Mouse (Mus musculus): ENCODE results near the gene Trappc6a. TPM values are rescaled to one million over a fixed set of nuclear protein-coding genes. Genes with fewer than 3 reads are reported as not detected.

The Trappc6a gene
- 4.6 TPM for polyA plus RNA-seq (2015; fragmentation: Illumina TruSeq; extraction: RNeasy Lipid Tissue Mini Kit (QIAGEN cat#74804); ENCODE audit: insufficient read depth, low replicate concordance)

DNA sequence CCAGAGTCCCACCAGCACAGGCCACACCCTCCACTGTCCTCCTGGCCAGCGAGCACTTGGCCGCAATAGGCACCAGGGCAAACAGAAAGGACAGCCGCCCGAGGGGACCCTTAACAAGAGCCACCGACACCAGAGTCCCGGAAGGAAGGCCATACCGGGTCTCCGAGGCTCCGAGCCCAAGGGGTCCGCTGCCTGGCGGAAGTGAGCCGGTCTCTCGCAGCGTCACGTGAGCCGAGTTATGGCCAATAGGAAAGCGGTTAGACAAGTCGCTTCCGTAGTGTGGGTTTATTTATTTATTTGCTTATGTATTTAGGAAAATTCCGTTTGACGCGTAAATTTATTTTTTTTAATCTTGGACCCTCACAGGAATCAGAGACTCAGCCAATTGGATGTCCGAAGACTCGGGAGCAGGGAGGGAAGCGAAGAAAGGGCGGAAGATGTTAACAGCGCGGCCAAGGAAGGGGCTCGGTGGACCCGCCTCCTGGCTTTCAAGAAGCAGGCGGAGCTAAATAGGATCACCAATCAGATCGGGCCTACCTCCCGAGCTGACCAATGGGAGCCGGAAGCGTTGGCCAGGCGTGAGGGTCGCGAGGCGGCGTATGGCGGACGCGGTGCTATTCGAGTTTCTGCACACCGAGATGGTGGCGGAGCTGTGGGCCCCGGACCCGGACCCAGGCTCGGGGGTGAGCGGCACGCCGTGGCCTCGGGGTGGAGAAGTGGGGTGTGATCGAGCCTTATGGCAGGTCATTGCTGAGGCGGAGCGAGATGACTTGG is at the start of gene Trappc6a, which contains the start of gene Bloc1s3:
Gene Trappc6a, plus strand, starts transcription at position 246 of the 774 bp plus-strand sequence.
Gene Bloc1s3, minus strand, starts transcription at position 218 of the 774 bp plus-strand sequence.

DNA sequence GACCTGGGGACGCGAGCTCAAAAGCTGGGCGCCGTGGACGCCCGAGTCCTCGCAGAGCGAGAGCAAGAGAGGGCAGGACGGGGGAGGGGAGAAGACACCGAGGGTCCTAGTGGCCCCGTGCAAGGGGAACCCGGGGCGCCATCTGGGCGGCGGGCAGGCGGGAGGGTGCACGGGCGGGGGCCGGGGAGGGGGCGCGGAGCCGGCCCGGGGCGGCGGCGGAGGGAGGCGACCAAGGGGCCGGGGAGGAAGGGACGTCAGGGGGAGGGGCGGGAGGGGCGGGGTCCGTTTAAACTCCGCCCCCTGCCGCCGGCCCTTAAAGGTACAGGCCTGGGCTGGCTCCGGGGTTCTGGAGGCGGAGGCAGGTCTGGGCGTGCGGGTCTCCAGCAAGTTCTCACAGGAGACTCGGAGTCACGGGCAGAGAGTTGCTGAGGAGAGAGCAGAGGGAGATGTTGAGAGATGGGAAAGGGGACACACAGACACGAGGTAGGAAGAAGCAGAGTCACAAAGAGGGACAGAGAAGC is 49.5 kb upstream of the Trappc6a start, which contains the start of gene Mark4:
Gene Mark4, minus strand, starts transcription at position 231 of the 521 bp plus-strand sequence.

DNA sequence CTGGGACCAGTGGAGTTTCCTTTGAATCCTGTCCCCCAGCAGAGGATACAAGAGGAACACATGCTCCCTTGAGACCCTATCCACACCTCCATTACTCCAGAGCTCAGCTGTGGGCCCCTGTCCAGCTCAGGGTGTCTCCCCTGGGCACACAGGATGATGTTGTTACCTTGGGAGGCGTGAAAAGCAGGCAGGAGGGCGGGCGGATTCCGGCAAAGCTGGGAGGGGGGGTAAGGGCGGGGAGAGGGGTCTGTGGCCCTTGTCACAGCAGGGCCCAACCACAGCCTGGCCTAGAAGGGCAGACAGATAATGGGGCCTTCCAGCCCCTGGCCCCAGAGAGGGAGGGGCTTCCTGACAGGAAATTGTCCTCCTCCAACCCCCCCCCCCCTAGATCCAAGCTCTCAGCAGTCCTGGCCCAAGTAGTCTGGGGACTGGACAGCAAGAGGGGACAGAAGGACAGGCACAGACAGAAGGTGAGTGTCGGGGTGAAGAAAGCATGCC is 45.3 kb upstream of the Trappc6a start, which contains the start of gene Exoc3l2:
Gene Exoc3l2, plus strand, starts transcription at position 448 of the 498 bp plus-strand sequence.

DNA sequence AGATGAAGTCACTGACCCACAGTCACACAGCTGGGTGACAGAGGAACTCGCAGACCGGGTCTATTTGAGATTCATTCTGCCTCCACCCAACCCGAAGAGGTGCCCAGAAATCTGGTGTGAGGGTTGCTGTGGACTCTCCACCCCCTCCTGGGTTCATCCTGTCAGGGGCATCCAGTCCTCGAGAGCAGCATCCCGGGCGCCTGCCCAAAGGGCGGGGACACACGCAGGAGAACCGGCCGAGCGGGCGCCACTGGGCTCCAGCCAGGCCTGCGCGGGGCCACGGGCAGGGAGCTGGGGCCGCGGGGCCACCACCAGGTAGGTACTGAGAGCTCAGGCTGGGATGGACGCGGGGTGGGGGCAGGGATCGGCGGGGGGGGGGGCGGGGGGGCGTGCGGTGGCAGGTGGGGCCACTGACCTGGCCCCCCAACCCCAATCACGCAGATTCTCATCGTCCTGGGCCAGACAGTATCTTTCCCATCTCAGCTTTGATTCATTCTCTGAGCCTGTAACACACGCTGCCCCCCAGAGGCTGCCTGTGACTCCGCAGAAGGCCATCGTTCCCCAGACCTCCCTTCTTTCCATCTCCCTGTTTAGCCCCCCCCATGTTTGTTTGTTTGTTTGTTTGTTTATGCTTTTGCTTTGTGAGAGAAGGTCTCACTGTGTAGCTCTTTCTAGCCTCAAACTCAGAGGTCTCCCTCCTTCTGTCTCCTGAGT is 9.6 kb downstream of the Trappc6a start, which contains the start of gene Nkpd1:
Gene Nkpd1, plus strand, starts transcription at position 187 of the 714 bp plus-strand sequence.

DNA sequence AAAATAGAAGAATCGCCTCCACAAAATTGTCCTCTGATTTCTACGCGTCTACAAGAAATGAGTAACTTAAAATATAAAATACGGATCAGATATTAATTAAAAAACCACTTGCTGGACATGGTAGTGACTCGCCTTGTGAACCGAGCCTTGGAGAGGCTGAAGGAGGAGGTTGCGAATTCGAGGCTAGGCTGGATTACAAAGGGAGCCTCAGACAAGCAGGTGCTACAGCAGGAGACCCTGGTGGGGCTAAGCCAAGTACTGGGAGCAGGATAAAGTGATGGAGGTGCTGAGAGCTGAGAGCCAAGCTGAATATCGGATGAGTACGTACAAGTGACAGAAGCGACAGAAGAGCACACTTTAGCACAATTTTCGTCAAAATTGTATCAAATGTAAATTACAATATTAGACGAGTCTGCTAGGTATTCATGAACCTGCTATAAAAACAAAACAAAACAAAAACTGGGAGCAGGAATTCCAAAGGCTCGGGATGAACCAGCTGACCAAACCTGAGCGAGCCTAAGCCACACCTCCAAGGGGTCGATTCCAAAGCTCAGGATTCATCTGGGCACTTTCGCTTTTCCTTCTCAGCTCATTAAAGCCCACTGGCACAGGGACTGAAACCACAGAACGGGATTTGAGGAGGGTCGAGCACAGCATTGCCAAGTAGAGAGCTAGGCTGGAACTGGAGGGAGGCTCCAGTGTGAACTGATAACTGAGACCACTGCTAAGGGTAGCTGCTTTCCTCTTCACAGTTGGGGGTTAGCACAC is 54.6 kb downstream of the Trappc6a start, which contains the start of gene Ppp1r37:
Gene Ppp1r37, minus strand, starts transcription at position 434 of the 768 bp plus-strand sequence.

Other genes with a start within 250 kb of the Trappc6a start
- gene Vasp, start 236.6 kb upstream of the Trappc6a start, polyA plus RNA-seq (2015; fragmentation: Illumina TruSeq; extraction: RNeasy Lipid Tissue Mini Kit (QIAGEN cat#74804); ENCODE audit: insufficient read depth, low replicate concordance), result 295 TPM
- gene Ppm1n, start 228.3 kb upstream of the Trappc6a start, polyA plus RNA-seq (2015; fragmentation: Illumina TruSeq; extraction: RNeasy Lipid Tissue Mini Kit (QIAGEN cat#74804); ENCODE audit: insufficient read depth, low replicate concordance), result 1.3 TPM
- 1.8 TPM for gene Rtn2, start 225.8 kb upstream of the Trappc6a start, polyA plus RNA-seq (2015; fragmentation: Illumina TruSeq; extraction: RNeasy Lipid Tissue Mini Kit (QIAGEN cat#74804); ENCODE audit: insufficient read depth, low replicate concordance)
- 1.4 TPM for gene Fosb, start 198.3 kb upstream of the Trappc6a start, polyA plus RNA-seq (2015; fragmentation: Illumina TruSeq; extraction: RNeasy Lipid Tissue Mini Kit (QIAGEN cat#74804); ENCODE audit: insufficient read depth, low replicate concordance)
- gene Ercc1, start 163.6 kb upstream of the Trappc6a start, polyA plus RNA-seq (2015; fragmentation: Illumina TruSeq; extraction: RNeasy Lipid Tissue Mini Kit (QIAGEN cat#74804); ENCODE audit: insufficient read depth, low replicate concordance), result 15.9 TPM
- 7.3 TPM for gene Cd3eap, start 148.9 kb upstream of the Trappc6a start, polyA plus RNA-seq (2015; fragmentation: Illumina TruSeq; extraction: RNeasy Lipid Tissue Mini Kit (QIAGEN cat#74804); ENCODE audit: insufficient read depth, low replicate concordance)
- 0.11 TPM for gene Ppp1r13l, start 148.6 kb upstream of the Trappc6a start, polyA plus RNA-seq (2015; fragmentation: Illumina TruSeq; extraction: RNeasy Lipid Tissue Mini Kit (QIAGEN cat#74804); ENCODE audit: insufficient read depth, low replicate concordance)
- 21.4 TPM for gene Ercc2, start 126.4 kb upstream of the Trappc6a start, polyA plus RNA-seq (2015; fragmentation: Illumina TruSeq; extraction: RNeasy Lipid Tissue Mini Kit (QIAGEN cat#74804); ENCODE audit: insufficient read depth, low replicate concordance)
- gene Klc3, start 104.3 kb upstream of the Trappc6a start, polyA plus RNA-seq (2015; fragmentation: Illumina TruSeq; extraction: RNeasy Lipid Tissue Mini Kit (QIAGEN cat#74804); ENCODE audit: insufficient read depth, low replicate concordance), result not detected
- not detected for gene Ckm, start 103.6 kb upstream of the Trappc6a start, polyA plus RNA-seq (2015; fragmentation: Illumina TruSeq; extraction: RNeasy Lipid Tissue Mini Kit (QIAGEN cat#74804); ENCODE audit: insufficient read depth, low replicate concordance)
- 9.6 TPM for gene Mark4, start 49.6 kb upstream of the Trappc6a start, polyA plus RNA-seq (2015; fragmentation: Illumina TruSeq; extraction: RNeasy Lipid Tissue Mini Kit (QIAGEN cat#74804); ENCODE audit: insufficient read depth, low replicate concordance)
- 2.4 TPM for gene Exoc3l2, start 45.1 kb upstream of the Trappc6a start, polyA plus RNA-seq (2015; fragmentation: Illumina TruSeq; extraction: RNeasy Lipid Tissue Mini Kit (QIAGEN cat#74804); ENCODE audit: insufficient read depth, low replicate concordance)
- 8.9 TPM for gene Bloc1s3, start within 50 bp of the Trappc6a start, polyA plus RNA-seq (2015; fragmentation: Illumina TruSeq; extraction: RNeasy Lipid Tissue Mini Kit (QIAGEN cat#74804); ENCODE audit: insufficient read depth, low replicate concordance)
- gene Nkpd1, start 9.4 kb downstream of the Trappc6a start, polyA plus RNA-seq (2015; fragmentation: Illumina TruSeq; extraction: RNeasy Lipid Tissue Mini Kit (QIAGEN cat#74804); ENCODE audit: insufficient read depth, low replicate concordance), result 0.26 TPM
- gene Ppp1r37, start 54.7 kb downstream of the Trappc6a start, polyA plus RNA-seq (2015; fragmentation: Illumina TruSeq; extraction: RNeasy Lipid Tissue Mini Kit (QIAGEN cat#74804); ENCODE audit: insufficient read depth, low replicate concordance), result 6.9 TPM
- 2.5 TPM for gene Zfp296, start 68.9 kb downstream of the Trappc6a start, polyA plus RNA-seq (2015; fragmentation: Illumina TruSeq; extraction: RNeasy Lipid Tissue Mini Kit (QIAGEN cat#74804); ENCODE audit: insufficient read depth, low replicate concordance)
- gene Gemin7, start 69.2 kb downstream of the Trappc6a start, polyA plus RNA-seq (2015; fragmentation: Illumina TruSeq; extraction: RNeasy Lipid Tissue Mini Kit (QIAGEN cat#74804); ENCODE audit: insufficient read depth, low replicate concordance), result 77.3 TPM
- 39.0 TPM for gene Clasrp, start 96.1 kb downstream of the Trappc6a start, polyA plus RNA-seq (2015; fragmentation: Illumina TruSeq; extraction: RNeasy Lipid Tissue Mini Kit (QIAGEN cat#74804); ENCODE audit: insufficient read depth, low replicate concordance)
- 33.2 TPM for gene Relb, start 121.0 kb downstream of the Trappc6a start, polyA plus RNA-seq (2015; fragmentation: Illumina TruSeq; extraction: RNeasy Lipid Tissue Mini Kit (QIAGEN cat#74804); ENCODE audit: insufficient read depth, low replicate concordance)
- gene Clptm1, start 156.6 kb downstream of the Trappc6a start, polyA plus RNA-seq (2015; fragmentation: Illumina TruSeq; extraction: RNeasy Lipid Tissue Mini Kit (QIAGEN cat#74804); ENCODE audit: insufficient read depth, low replicate concordance), result 90.3 TPM
- 2.6 TPM for gene Apoc2, start 169.5 kb downstream of the Trappc6a start, polyA plus RNA-seq (2015; fragmentation: Illumina TruSeq; extraction: RNeasy Lipid Tissue Mini Kit (QIAGEN cat#74804); ENCODE audit: insufficient read depth, low replicate concordance)
- gene Gm44805, start 173.0 kb downstream of the Trappc6a start, polyA plus RNA-seq (2015; fragmentation: Illumina TruSeq; extraction: RNeasy Lipid Tissue Mini Kit (QIAGEN cat#74804); ENCODE audit: insufficient read depth, low replicate concordance), result not detected
- not detected for gene Apoc4, start 173.1 kb downstream of the Trappc6a start, polyA plus RNA-seq (2015; fragmentation: Illumina TruSeq; extraction: RNeasy Lipid Tissue Mini Kit (QIAGEN cat#74804); ENCODE audit: insufficient read depth, low replicate concordance)
- 27.6 TPM for gene Apoc1, start 184.3 kb downstream of the Trappc6a start, polyA plus RNA-seq (2015; fragmentation: Illumina TruSeq; extraction: RNeasy Lipid Tissue Mini Kit (QIAGEN cat#74804); ENCODE audit: insufficient read depth, low replicate concordance)
- 297 TPM for gene Apoe, start 190.8 kb downstream of the Trappc6a start, polyA plus RNA-seq (2015; fragmentation: Illumina TruSeq; extraction: RNeasy Lipid Tissue Mini Kit (QIAGEN cat#74804); ENCODE audit: insufficient read depth, low replicate concordance)
- 9.2 TPM for gene Tomm40, start 207.0 kb downstream of the Trappc6a start, polyA plus RNA-seq (2015; fragmentation: Illumina TruSeq; extraction: RNeasy Lipid Tissue Mini Kit (QIAGEN cat#74804); ENCODE audit: insufficient read depth, low replicate concordance)
- 6.5 TPM for gene Nectin2, start 242.1 kb downstream of the Trappc6a start, polyA plus RNA-seq (2015; fragmentation: Illumina TruSeq; extraction: RNeasy Lipid Tissue Mini Kit (QIAGEN cat#74804); ENCODE audit: insufficient read depth, low replicate concordance)